Mouse (Mus musculus): Measurements from ENCODE around the gene Pafah1b2.

DNA sequence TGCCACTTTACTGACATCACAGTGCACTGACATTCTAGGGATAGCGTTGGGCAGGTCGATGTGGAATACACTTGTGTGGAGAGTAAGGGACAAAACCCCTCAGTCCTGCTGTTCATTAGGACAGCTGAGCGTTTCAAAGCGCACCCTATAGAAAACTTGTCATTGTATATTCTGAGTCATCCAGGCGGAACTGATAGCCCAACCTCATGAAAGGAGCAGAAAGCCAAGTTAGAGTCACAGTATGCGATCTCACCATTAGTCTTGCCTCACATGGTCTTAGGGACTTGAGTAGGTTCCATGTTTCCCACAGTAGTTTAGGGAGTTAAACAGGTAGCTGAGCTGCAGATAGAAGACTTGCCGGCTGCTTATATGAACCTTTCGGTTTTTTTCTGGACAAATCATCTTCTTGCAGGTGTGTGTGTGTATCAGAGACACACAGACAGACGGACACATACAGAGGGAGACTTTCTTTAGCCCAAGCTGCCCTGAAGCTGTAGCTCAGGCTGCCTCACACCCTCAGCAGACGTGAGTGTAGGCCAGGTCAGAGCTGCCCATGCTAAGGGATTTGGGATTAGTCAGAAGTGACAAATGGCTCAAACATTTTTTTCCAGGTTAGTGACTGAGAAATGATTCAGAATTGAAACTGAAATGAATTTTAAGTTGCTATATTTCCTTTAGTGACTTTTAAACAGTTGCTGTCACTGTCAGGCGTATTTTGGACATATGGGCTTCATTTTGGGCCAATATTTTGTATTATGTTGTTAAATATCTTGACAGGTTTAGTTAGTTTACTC, 34.4 kb upstream of the Pafah1b2 start:
- TF ChIP-seq CTCF (IDR thresholded peaks at IDR 0.05; ENCODE audit: extremely low read depth, insufficient read length, insufficient replicate concordance, low read depth, low read length) (no peak), POLR2A (IDR thresholded peaks at IDR 0.05; ENCODE audit: low read depth, low read length) (no peak)
